Mouse (Mus musculus): ENCODE measurements around the gene Ubash3a. TPM values are rescaled to one million over a fixed set of nuclear protein-coding genes. Genes with fewer than 3 reads are reported as not detected.

Ubash3a gene
- polyA plus RNA-seq, 1 experiment from 2014 or later = 0.38 TPM

- TF ChIP-seq CTCF (IDR thresholded peaks at IDR 0.05) (no peak), EP300 (IDR thresholded peaks at IDR 0.05) (no peak)
- Histone ChIP-seq H3K9me3 (ENCODE audit: low read length) (no peaks in the 10 kb centered on the region), H3K4me1 (ENCODE audit: insufficient read depth, low read depth, low read length) (no peaks in the 10 kb centered on the region), H3K36me3 (ENCODE audit: insufficient read depth, low read length) (no peaks in the 10 kb centered on the region), H3K27me3 (replicated peaks; ENCODE audit: insufficient read depth, low read length) (no peaks in the 10 kb centered on the region), H3K27ac (ENCODE audit: low read length) (no peak overlapping the region), H3K4me3 (ENCODE audit: low read depth, low read length) (no peak overlapping the region), H3K4me2 (replicated peaks; ENCODE audit: low read depth, low read length) (no peak overlapping the region), H3K9ac (replicated peaks; ENCODE audit: low read depth) (no peak overlapping the region)
- ATAC-seq = no peak
- no peak for DNase-seq (ENCODE audit: low spot score)
- 72% methylated on average over 6 of the region's 6 CpGs for WGBS
Measured at GRCm38 (mm10) chr17:31261352-31261751, 53.7 kb downstream of the Ubash3a start.

- Histone ChIP-seq H3K36me3 (ENCODE audit: insufficient read depth, low read length) (no peaks in the 10 kb centered on the region), H3K9ac (replicated peaks; ENCODE audit: low read depth) (no peak overlapping the region), H3K4me3 (ENCODE audit: low read depth, low read length) (no peak overlapping the region), H3K27ac (ENCODE audit: low read length) (no peak overlapping the region), H3K27me3 (replicated peaks; ENCODE audit: insufficient read depth, low read length) (no peaks in the 10 kb centered on the region), H3K9me3 (ENCODE audit: low read length) (no peaks in the 10 kb centered on the region), H3K4me1 (ENCODE audit: insufficient read depth, low read depth, low read length) (no peaks in the 10 kb centered on the region), H3K4me2 (replicated peaks; ENCODE audit: low read depth, low read length) (no peak overlapping the region)
- DNase-seq (ENCODE audit: low spot score) = no peak
- WGBS = 57% methylated on average over 5 of the region's 5 CpGs
- no peak for TF ChIP-seq EP300 (IDR thresholded peaks at IDR 0.05)
- no peak for TF ChIP-seq CTCF (IDR thresholded peaks at IDR 0.05)
- ATAC-seq = no peak
Measured at GRCm38 (mm10) chr17:31262715-31263114, 55.0 kb downstream of the Ubash3a start.

GRCm38 (mm10) chr17:31263770-31264169 lies 56.1 kb downstream of the Ubash3a start:
- TF ChIP-seq CTCF (IDR thresholded peaks at IDR 0.05) = no peak
- Histone ChIP-seq H3K9ac (replicated peaks; ENCODE audit: low read depth) (no peak overlapping the region), H3K4me2 (replicated peaks; ENCODE audit: low read depth, low read length) (no peak overlapping the region), H3K27me3 (replicated peaks; ENCODE audit: insufficient read depth, low read length) (no peaks in the 10 kb centered on the region), H3K36me3 (ENCODE audit: insufficient read depth, low read length) (no peaks in the 10 kb centered on the region), H3K27ac (ENCODE audit: low read length) (no peak overlapping the region), H3K4me1 (ENCODE audit: insufficient read depth, low read depth, low read length) (no peaks in the 10 kb centered on the region), H3K9me3 (ENCODE audit: low read length) (no peaks in the 10 kb centered on the region), H3K4me3 (ENCODE audit: low read depth, low read length) (no peak overlapping the region)
- DNase-seq (ENCODE audit: low spot score) = no peak
- WGBS = 95% methylated on average over 5 of the region's 5 CpGs
- no peak for ATAC-seq

GRCm38 (mm10) chr17:31264372-31264771 lies 56.7 kb downstream of the Ubash3a start:
- no peak for TF ChIP-seq CTCF (IDR thresholded peaks at IDR 0.05)
- no peak for TF ChIP-seq EP300 (IDR thresholded peaks at IDR 0.05)
- Histone ChIP-seq H3K4me3 (ENCODE audit: low read depth, low read length) (no peak overlapping the region), H3K27me3 (replicated peaks; ENCODE audit: insufficient read depth, low read length) (no peaks in the 10 kb centered on the region), H3K27ac (ENCODE audit: low read length) (no peak overlapping the region), H3K36me3 (ENCODE audit: insufficient read depth, low read length) (no peaks in the 10 kb centered on the region), H3K4me2 (replicated peaks; ENCODE audit: low read depth, low read length) (no peak overlapping the region), H3K9me3 (ENCODE audit: low read length) (no peaks in the 10 kb centered on the region), H3K4me1 (ENCODE audit: insufficient read depth, low read depth, low read length) (no peaks in the 10 kb centered on the region), H3K9ac (replicated peaks; ENCODE audit: low read depth) (no peak overlapping the region)
- 50% methylated on average over 6 of the region's 6 CpGs for WGBS
- no peak for ATAC-seq
- DNase-seq (ENCODE audit: low spot score) = no peak

GRCm38 (mm10) chr17:31265171-31265572 lies 57.5 kb downstream of the Ubash3a start:
- Histone ChIP-seq H3K36me3 (ENCODE audit: insufficient read depth, low read length) (no peaks in the 10 kb centered on the region), H3K9ac (replicated peaks; ENCODE audit: low read depth) (no peak overlapping the region), H3K27me3 (replicated peaks; ENCODE audit: insufficient read depth, low read length) (no peaks in the 10 kb centered on the region), H3K4me3 (ENCODE audit: low read depth, low read length) (no peak overlapping the region), H3K9me3 (ENCODE audit: low read length) (no peaks in the 10 kb centered on the region), H3K4me1 (ENCODE audit: insufficient read depth, low read depth, low read length) (no peaks in the 10 kb centered on the region), H3K4me2 (replicated peaks; ENCODE audit: low read depth, low read length) (no peak overlapping the region), H3K27ac (ENCODE audit: low read length) (no peak overlapping the region)
- ATAC-seq = no peak
- 7% methylated on average over 3 of the region's 3 CpGs for WGBS
- peak; percentile 30 for DNase-seq (ENCODE audit: low spot score)
- TF ChIP-seq CTCF (IDR thresholded peaks at IDR 0.05) (no peak), EP300 (IDR thresholded peaks at IDR 0.05) (no peak)

- H3K27ac ChIP-seq (ENCODE audit: low read length) = no peak overlapping the region
- no peak overlapping the region for H3K4me3 ChIP-seq (ENCODE audit: low read depth, low read length)
- H3K27me3 ChIP-seq (replicated peaks; ENCODE audit: insufficient read depth, low read length) = no peaks in the 10 kb centered on the region
- DNase-seq (ENCODE audit: low spot score) = no peak
- H3K4me2 ChIP-seq (replicated peaks; ENCODE audit: low read depth, low read length) = no peak overlapping the region
- no peaks in the 10 kb centered on the region for H3K36me3 ChIP-seq (ENCODE audit: insufficient read depth, low read length)
- no peaks in the 10 kb centered on the region for H3K4me1 ChIP-seq (ENCODE audit: insufficient read depth, low read depth, low read length)
- H3K9me3 ChIP-seq (ENCODE audit: low read length) = no peaks in the 10 kb centered on the region
- no peak for ATAC-seq
- WGBS = 88% methylated on average over 9 of the region's 9 CpGs
- H3K9ac ChIP-seq (replicated peaks; ENCODE audit: low read depth) = no peak overlapping the region
- TF ChIP-seq CTCF (IDR thresholded peaks at IDR 0.05) (no peak), EP300 (IDR thresholded peaks at IDR 0.05) (no peak)
Measured at GRCm38 (mm10) chr17:31265831-31266230, 58.2 kb downstream of the Ubash3a start.

GRCm38 (mm10) chr17:31266321-31266950 lies 58.8 kb downstream of the Ubash3a start:
- DNase-seq (ENCODE audit: low spot score) (no peak), ATAC-seq (no peak)
- H3K36me3 ChIP-seq (ENCODE audit: insufficient read depth, low read length) = no peaks in the 10 kb centered on the region
- H3K4me3 ChIP-seq (ENCODE audit: low read depth, low read length) = no peak overlapping the region
- H3K4me1 ChIP-seq (ENCODE audit: insufficient read depth, low read depth, low read length) = no peaks in the 10 kb centered on the region
- no peaks in the 10 kb centered on the region for H3K9me3 ChIP-seq (ENCODE audit: low read length)
- no peak overlapping the region for H3K9ac ChIP-seq (replicated peaks; ENCODE audit: low read depth)
- no peak for TF ChIP-seq EP300 (IDR thresholded peaks at IDR 0.05)
- no peak for TF ChIP-seq CTCF (IDR thresholded peaks at IDR 0.05)
- H3K27me3 ChIP-seq (replicated peaks; ENCODE audit: insufficient read depth, low read length) = no peaks in the 10 kb centered on the region
- H3K27ac ChIP-seq (ENCODE audit: low read length) = no peak overlapping the region
- WGBS = 73% methylated on average over 7 of the region's 7 CpGs
- H3K4me2 ChIP-seq (replicated peaks; ENCODE audit: low read depth, low read length) = no peak overlapping the region
